Mouse (Mus musculus): Measurements from ENCODE around the gene Smc3. TPM values are rescaled to one million over a fixed set of nuclear protein-coding genes. Genes with fewer than 3 reads are reported as not detected.
"Not testable (repeated sequence)": the region's sequence is repeated elsewhere in the genome, so short reads cannot be mapped to it uniquely, and the experiment has no call there.

Smc3 gene
- total RNA-seq, 1 experiment from 2014 or later: 39.2 TPM

DNA sequence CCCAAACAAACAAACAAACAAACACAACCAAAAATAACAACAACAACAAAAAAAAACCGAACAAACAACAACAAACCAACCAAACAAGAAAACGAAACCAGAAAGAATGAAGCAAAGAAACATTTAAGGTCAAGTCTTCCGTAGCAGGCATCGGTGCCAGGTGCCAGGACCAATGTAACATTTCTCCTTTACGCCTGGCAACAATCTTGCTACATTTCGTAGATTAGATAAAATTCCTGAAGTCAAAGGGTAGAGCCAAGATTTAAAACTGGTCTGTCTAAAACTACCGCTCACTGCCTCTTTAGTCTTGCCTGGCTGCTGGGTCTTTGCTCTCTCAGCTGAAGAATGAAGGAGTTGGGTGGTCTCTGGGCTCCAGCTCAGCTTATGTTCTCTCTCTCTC, 24.1 kb upstream of the Smc3 start:
- no peak for DNase-seq

DNA sequence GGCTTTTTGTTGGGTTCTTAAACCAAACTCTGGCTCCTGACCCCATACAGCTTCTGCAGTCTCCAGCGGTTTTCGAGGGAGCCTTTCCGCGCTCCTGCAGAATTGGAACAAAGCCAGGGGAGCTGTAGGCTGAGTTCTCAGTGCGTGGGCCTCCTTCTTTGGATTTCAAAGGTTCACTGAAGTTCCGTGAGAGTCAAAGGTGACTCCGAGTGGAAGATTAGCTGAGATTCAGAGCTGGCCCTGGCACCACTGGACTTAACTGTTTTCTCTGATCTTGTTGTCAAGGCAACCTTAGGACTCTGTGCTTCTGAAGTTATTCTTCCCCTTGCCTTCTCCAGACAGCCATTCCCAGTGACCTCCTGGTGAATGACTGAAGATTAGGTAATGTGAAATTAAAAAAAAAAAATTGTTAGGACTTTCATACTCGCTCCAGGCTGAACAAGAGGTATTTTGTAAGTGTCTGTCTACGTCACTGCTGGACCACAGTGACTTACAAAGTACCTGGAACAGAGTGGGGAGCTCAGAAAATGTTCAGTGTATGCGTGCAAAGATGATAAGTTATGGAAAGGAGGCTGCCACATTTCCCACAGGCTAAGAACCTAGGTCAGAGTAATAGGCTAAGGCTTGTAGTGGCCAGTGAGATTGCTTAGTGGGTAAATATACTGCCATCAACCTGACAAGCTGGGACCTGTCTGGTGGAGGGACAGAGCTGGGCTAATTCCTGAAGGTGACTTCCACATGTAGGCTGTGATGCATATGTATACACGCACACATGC, 23.0 kb upstream of the Smc3 start:
- DNase-seq: peak; percentile 13

- peak; percentile 30 for DNase-seq
Measured at GRCm38 (mm10) chr19:53578597-53579252, 21.5 kb upstream of the Smc3 start.

DNA sequence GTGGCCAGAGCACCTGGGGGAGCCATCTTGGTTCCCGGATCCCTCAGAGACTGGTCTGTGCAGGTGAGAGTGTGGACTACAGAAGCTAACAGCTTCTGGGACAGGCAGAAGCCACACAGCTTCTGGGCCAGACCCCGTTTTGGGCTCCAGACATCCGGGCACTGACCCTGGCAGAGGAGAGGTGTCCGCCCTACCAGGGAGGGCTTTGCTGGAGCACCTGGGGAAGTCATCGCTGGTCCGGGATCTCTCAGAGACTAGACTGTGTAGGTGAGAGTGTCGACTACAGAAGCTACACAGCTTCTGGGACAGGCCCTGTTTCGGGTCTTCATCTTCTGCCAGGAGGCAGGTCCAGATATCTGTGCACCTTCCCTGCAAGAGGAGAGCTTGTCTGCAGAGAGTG, 19.9 kb upstream of the Smc3 start:
- not testable (repeated sequence) for DNase-seq

DNA sequence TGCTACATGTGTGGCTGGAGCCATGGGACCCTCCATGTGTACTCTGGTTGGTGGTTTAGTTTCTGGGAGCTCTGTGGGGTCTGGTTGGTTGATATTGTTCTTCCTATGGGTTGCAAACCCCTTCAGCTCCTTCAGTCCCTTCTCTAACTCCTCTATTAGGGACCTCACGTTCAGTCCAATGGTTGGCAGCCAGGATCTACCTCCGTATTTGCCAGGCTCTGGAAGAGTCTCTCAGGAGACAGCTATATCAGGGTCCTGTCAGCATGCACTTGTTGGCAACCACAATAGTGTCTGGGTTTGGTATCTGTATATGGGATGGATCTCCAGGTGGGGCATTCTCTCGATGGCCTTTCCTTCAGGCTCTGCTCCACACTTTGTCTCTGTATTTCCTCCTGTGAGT, 12.5 kb upstream of the Smc3 start:
- DNase-seq: not testable (repeated sequence)

- not testable (repeated sequence) for DNase-seq
Measured at GRCm38 (mm10) chr19:53588968-53589367, 11.2 kb upstream of the Smc3 start, which contains the start of gene Nutf2-ps1. Gene Nutf2-ps1, minus strand, starts transcription at chr19:53589068.

- DNase-seq: no peak
Measured at GRCm38 (mm10) chr19:53596723-53597474, 3.3 kb upstream of the Smc3 start.

GRCm38 (mm10) chr19:53600549-53601362, 558 bp downstream of the Smc3 start:
- DNase-seq: peak; percentile 58

GRCm38 (mm10) chr19:53601363-53601655, 1.1 kb downstream of the Smc3 start:
- no peak for DNase-seq

DNA sequence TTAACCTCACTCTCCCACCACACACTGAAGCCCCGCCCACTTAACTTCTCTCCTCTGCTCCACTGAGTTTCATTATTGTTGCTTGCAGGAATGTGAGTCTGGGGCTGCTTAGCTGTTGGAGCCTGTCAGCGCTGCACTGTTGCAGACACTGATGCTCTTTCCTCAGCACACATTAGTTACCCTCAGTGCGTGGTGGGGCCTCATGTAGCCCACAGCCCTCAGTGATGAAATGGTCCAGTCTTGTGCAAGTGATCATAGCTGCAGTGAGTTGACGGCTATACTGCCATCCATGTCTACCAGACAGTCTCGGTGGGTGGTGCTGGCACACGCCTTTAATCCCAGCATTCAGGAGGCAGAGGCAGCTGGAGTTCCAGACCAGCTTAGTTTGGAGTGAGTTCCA, 8.7 kb downstream of the Smc3 start:
- DNase-seq: no peak

DNA sequence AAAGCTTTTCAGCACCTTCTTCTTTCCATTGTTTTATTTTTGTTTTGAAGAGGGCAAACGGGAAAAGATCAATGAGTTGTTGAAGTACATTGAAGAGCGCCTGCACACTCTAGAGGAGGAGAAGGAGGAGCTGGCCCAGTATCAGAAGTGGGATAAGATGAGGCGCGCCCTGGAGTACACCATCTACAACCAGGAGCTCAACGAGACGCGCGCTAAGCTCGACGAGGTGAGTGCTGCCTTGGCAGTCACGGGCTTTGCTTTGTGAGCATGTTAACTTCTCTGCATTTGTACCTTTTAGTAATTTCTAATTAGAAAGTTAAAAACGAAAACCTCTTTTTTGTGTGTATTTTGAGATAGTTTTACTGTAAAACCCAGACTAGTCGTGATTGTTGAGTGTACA, 21.5 kb downstream of the Smc3 start:
- DNase-seq: no peak

GRCm38 (mm10) chr19:53638041-53638440, 37.8 kb downstream of the Smc3 start:
- no peak for DNase-seq

DNA sequence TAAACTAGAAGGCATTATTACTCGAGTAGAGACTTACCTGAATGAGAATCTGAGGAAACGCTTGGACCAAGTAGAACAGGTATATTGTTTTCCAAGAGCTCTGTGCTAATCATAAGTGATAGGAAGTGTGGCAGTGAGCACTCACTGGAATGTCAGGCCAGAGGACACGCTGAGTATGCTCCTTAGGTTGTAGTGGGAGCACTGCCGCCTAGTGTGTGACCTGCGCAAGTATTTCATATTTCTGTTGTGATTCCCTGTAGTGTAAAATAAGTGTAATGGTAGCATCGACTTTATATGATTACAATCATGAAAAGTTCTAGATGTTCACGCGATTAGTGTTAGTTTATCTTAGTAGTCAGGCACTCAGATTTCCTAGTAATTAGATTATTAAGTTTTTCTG, 38.5 kb downstream of the Smc3 start:
- no peak for DNase-seq

- no peak for DNase-seq
Measured at GRCm38 (mm10) chr19:53644020-53644595, 43.9 kb downstream of the Smc3 start.

- no peak for DNase-seq
Measured at GRCm38 (mm10) chr19:53647301-53647700, 47.1 kb downstream of the Smc3 start.

- DNase-seq: no peak
Measured at GRCm38 (mm10) chr19:53648056-53648455, 47.9 kb downstream of the Smc3 start.

GRCm38 (mm10) chr19:53648802-53649236, 48.6 kb downstream of the Smc3 start:
- DNase-seq: peak; percentile 53

GRCm38 (mm10) chr19:53649361-53649760, 49.2 kb downstream of the Smc3 start:
- DNase-seq: no peak

GRCm38 (mm10) chr19:53649802-53650201, 49.6 kb downstream of the Smc3 start:
- no peak for DNase-seq

DNA sequence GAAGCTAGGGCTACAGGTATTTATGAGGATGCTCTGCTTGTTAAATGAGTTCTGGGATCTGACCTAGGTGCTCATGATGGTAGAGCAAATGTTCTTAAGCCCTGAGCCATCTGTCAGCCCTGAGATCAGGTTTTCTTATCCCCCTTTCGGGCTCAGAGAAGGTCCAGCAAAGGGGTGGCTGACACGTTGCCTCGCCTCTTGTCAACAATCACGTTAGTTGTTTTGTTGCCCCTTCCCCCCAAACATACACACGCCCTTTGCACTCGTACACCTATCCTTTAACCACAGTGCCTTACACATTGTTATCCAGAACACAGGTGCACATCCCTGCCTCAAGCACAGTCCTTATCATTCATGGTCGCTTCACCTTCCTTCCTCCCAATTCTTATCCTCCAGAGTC, 50.7 kb downstream of the Smc3 start:
- DNase-seq: no peak

GRCm38 (mm10) chr19:53652267-53652666, 52.1 kb downstream of the Smc3 start:
- no peak for DNase-seq

Data from adrenal gland, postnatal 25 days (tissue).